Mouse (Mus musculus): Measurements from ENCODE around the gene Ttll1. TPM values are rescaled to one million over a fixed set of nuclear protein-coding genes. Genes with fewer than 3 reads are reported as not detected.

Ttll1 gene
- polyA plus RNA-seq, 1 experiment from 2014 or later, result 23.9 TPM

- no peak for ATAC-seq (replicated peaks; ENCODE audit: extremely low read depth, insufficient read depth, low FRiP score)
- H3K9ac ChIP-seq (ENCODE audit: low read length), result peak overlapping the region; percentile 88
- 1% methylated on average over 26 of the region's 26 CpGs for WGBS
- no peaks in the 10 kb centered on the region for H3K9me3 ChIP-seq (replicated peaks; ENCODE audit: control insufficient read depth, low read length)
- peak overlapping the region; percentile 93 for H3K4me2 ChIP-seq (ENCODE audit: low read depth, low read length)
- peak overlapping the region; percentile 85 for H3K4me3 ChIP-seq (ENCODE audit: low read length)
- no peaks in the 10 kb centered on the region for H3K27me3 ChIP-seq (ENCODE audit: control insufficient read depth, insufficient read depth, low read length)
- peaks cover 78% of the 10 kb centered on the region for H3K4me1 ChIP-seq (ENCODE audit: control insufficient read depth, insufficient read depth, low read length)
- H3K36me3 ChIP-seq (ENCODE audit: control insufficient read depth, insufficient read depth), result 0 out of 2 replicates have a peak, but pooled peaks cover 1% of the 10 kb centered on the region
- peak overlapping the region; percentile 68 for H3K27ac ChIP-seq (ENCODE audit: low read length)
These were observed 16.4 kb upstream of the Ttll1 start for GRCm38 (mm10) chr15:83527092-83527437.

GRCm38 (mm10) chr15:83526424-83527091, 15.9 kb upstream of the Ttll1 start, which contains the start of gene Bik:
Bik (plus strand) TSS chr15:83526862.
- no peaks in the 10 kb centered on the region for H3K9me3 ChIP-seq (replicated peaks; ENCODE audit: control insufficient read depth, low read length)
- peak; percentile 53 for ATAC-seq (replicated peaks; ENCODE audit: extremely low read depth, insufficient read depth, low FRiP score)
- no peaks in the 10 kb centered on the region for H3K36me3 ChIP-seq (ENCODE audit: control insufficient read depth, insufficient read depth)
- H3K27ac ChIP-seq (ENCODE audit: low read length), result peak within 1 kb of the TSS; percentile 68
- H3K4me2 ChIP-seq (ENCODE audit: low read depth, low read length), result peak within 1 kb of the TSS; percentile 93
- H3K27me3 ChIP-seq (ENCODE audit: control insufficient read depth, insufficient read depth, low read length), result no peaks in the 10 kb centered on the region
- peak within 1 kb of the TSS; percentile 85 for H3K4me3 ChIP-seq (ENCODE audit: low read length)
- H3K9ac ChIP-seq (ENCODE audit: low read length), result peak within 1 kb of the TSS; percentile 88
- WGBS, result under 1% methylated on average over 45 of the region's 45 CpGs
- H3K4me1 ChIP-seq (ENCODE audit: control insufficient read depth, insufficient read depth, low read length), result peaks cover 82% of the 10 kb centered on the region

DNA sequence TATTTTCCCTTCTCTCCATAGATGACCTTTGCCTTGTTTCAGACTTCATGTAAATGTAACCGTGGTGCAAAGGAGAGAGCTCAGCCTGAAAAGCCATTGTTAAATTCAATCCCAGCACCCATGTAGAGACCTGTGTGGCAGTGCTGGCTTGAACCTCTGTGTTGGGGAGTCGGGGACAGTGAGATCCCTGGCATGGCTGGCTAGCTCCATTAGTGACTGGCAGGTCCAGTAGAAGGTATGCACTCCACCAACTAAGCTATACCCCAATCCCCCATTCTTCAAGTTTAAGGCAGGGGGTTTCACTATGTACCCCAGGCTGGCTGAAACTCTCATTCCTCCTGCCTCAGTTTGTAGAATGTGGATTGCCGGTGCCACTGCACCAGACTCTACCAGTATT, 13.6 kb upstream of the Ttll1 start:
- H3K4me2 ChIP-seq (ENCODE audit: low read depth, low read length), result peak overlapping the region; percentile 93
- 62% methylated on average over 3 of the region's 3 CpGs for WGBS
- no peaks in the 10 kb centered on the region for H3K36me3 ChIP-seq (ENCODE audit: control insufficient read depth, insufficient read depth)
- peaks cover 65% of the 10 kb centered on the region for H3K4me1 ChIP-seq (ENCODE audit: control insufficient read depth, insufficient read depth, low read length)
- H3K4me3 ChIP-seq (ENCODE audit: low read length), result peak overlapping the region; percentile 25
- H3K9ac ChIP-seq (ENCODE audit: low read length), result peak overlapping the region; percentile 61
- peak overlapping the region; percentile 93 for H3K27ac ChIP-seq (ENCODE audit: low read length)
- no peaks in the 10 kb centered on the region for H3K9me3 ChIP-seq (replicated peaks; ENCODE audit: control insufficient read depth, low read length)
- no peaks in the 10 kb centered on the region for H3K27me3 ChIP-seq (ENCODE audit: control insufficient read depth, insufficient read depth, low read length)
- no peak for ATAC-seq (replicated peaks; ENCODE audit: extremely low read depth, insufficient read depth, low FRiP score)

- ATAC-seq (replicated peaks; ENCODE audit: extremely low read depth, insufficient read depth, low FRiP score), result peak; percentile 82
- no peaks in the 10 kb centered on the region for H3K27me3 ChIP-seq (ENCODE audit: control insufficient read depth, insufficient read depth, low read length)
- H3K9me3 ChIP-seq (replicated peaks; ENCODE audit: control insufficient read depth, low read length), result no peaks in the 10 kb centered on the region
- H3K4me3 ChIP-seq (ENCODE audit: low read length), result peak overlapping the region; percentile 25
- no peaks in the 10 kb centered on the region for H3K36me3 ChIP-seq (ENCODE audit: control insufficient read depth, insufficient read depth)
- peak overlapping the region; percentile 61 for H3K9ac ChIP-seq (ENCODE audit: low read length)
- H3K4me1 ChIP-seq (ENCODE audit: control insufficient read depth, insufficient read depth, low read length), result peaks cover 62% of the 10 kb centered on the region
- peak overlapping the region; percentile 93 for H3K27ac ChIP-seq (ENCODE audit: low read length)
- 23% methylated on average over 14 of the region's 14 CpGs for WGBS
- H3K4me2 ChIP-seq (ENCODE audit: low read depth, low read length), result peak overlapping the region; percentile 93
These were observed 13.1 kb upstream of the Ttll1 start for GRCm38 (mm10) chr15:83523638-83524332.

GRCm38 (mm10) chr15:83523196-83523595, 12.5 kb upstream of the Ttll1 start:
- H3K4me3 ChIP-seq (ENCODE audit: low read length), result 0 out of 2 replicates have a peak overlapping the region, but pooled peaks have one; percentile 3
- no peaks in the 10 kb centered on the region for H3K36me3 ChIP-seq (ENCODE audit: control insufficient read depth, insufficient read depth)
- H3K27ac ChIP-seq (ENCODE audit: low read length), result peak overlapping the region; percentile 93
- WGBS, result 11% methylated on average over 7 of the region's 7 CpGs
- H3K4me2 ChIP-seq (ENCODE audit: low read depth, low read length), result peak overlapping the region; percentile 93; the same call in 1 of the 2 replicates
- peak overlapping the region; percentile 47; the same call in 1 of the 2 replicates for H3K9ac ChIP-seq (ENCODE audit: low read length)
- H3K9me3 ChIP-seq (replicated peaks; ENCODE audit: control insufficient read depth, low read length), result no peaks in the 10 kb centered on the region
- H3K27me3 ChIP-seq (ENCODE audit: control insufficient read depth, insufficient read depth, low read length), result no peaks in the 10 kb centered on the region
- peak; percentile 46 for ATAC-seq (replicated peaks; ENCODE audit: extremely low read depth, insufficient read depth, low FRiP score)
- peaks cover 62% of the 10 kb centered on the region for H3K4me1 ChIP-seq (ENCODE audit: control insufficient read depth, insufficient read depth, low read length)

- no peak for ATAC-seq (replicated peaks; ENCODE audit: extremely low read depth, insufficient read depth, low FRiP score)
These were observed 10.2 kb upstream of the Ttll1 start for GRCm38 (mm10) chr15:83520861-83521382.

GRCm38 (mm10) chr15:83518215-83519048, 7.7 kb upstream of the Ttll1 start:
- ATAC-seq (replicated peaks; ENCODE audit: extremely low read depth, insufficient read depth, low FRiP score), result peak; percentile 75
- H3K27ac ChIP-seq (ENCODE audit: low read length), result no peak overlapping the region
- H3K27me3 ChIP-seq (ENCODE audit: control insufficient read depth, insufficient read depth, low read length), result no peaks in the 10 kb centered on the region
- H3K4me3 ChIP-seq (ENCODE audit: low read length), result no peak overlapping the region
- WGBS, result 27% methylated on average over 20 of the region's 20 CpGs
- no peaks in the 10 kb centered on the region for H3K36me3 ChIP-seq (ENCODE audit: control insufficient read depth, insufficient read depth)
- H3K4me2 ChIP-seq (ENCODE audit: low read depth, low read length), result peak overlapping the region; percentile 57
- no peaks in the 10 kb centered on the region for H3K9me3 ChIP-seq (replicated peaks; ENCODE audit: control insufficient read depth, low read length)
- peaks cover 21% of the 10 kb centered on the region for H3K4me1 ChIP-seq (ENCODE audit: control insufficient read depth, insufficient read depth, low read length)
- H3K9ac ChIP-seq (ENCODE audit: low read length), result peak overlapping the region; percentile 58

More at GRCm38 (mm10) chr15:83520861-83521382, 10.2 kb upstream of the Ttll1 start:
- no peak overlapping the region for H3K9ac ChIP-seq (ENCODE audit: low read length)
- 81% methylated on average over 6 of the region's 6 CpGs for WGBS
- no peak overlapping the region for H3K4me3 ChIP-seq (ENCODE audit: low read length)
- peaks cover 46% of the 10 kb centered on the region for H3K4me1 ChIP-seq (ENCODE audit: control insufficient read depth, insufficient read depth, low read length)
- no peaks in the 10 kb centered on the region for H3K36me3 ChIP-seq (ENCODE audit: control insufficient read depth, insufficient read depth)
- H3K4me2 ChIP-seq (ENCODE audit: low read depth, low read length), result no peak overlapping the region
- no peaks in the 10 kb centered on the region for H3K27me3 ChIP-seq (ENCODE audit: control insufficient read depth, insufficient read depth, low read length)
- H3K27ac ChIP-seq (ENCODE audit: low read length), result no peak overlapping the region
- H3K9me3 ChIP-seq (replicated peaks; ENCODE audit: control insufficient read depth, low read length), result no peaks in the 10 kb centered on the region

DNA sequence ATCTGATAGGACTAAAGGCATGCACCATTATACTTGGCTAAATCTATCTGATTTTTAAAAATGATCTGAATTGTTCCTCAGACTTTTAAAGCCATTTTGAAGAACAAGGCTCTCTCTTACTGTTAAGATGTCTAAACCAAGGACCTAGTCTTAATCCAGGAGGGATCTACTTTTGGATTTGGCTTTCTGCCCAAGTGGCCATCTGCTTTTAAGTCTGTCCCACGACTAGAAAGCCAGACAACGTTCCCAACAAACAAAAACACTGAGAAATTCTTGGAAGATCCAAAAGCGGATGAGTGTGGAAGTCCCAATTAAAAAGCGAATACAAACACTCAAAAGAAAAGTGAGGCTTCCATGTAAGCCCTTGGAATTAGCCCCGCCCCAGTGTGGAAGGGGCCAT, 4.3 kb upstream of the Ttll1 start:
- 56% methylated on average over 5 of the region's 5 CpGs for WGBS
- Histone ChIP-seq H3K4me3 (ENCODE audit: low read length) (no peak overlapping the region), H3K27me3 (ENCODE audit: control insufficient read depth, insufficient read depth, low read length) (no peaks in the 10 kb centered on the region), H3K36me3 (ENCODE audit: control insufficient read depth, insufficient read depth) (no peaks in the 10 kb centered on the region), H3K4me2 (ENCODE audit: low read depth, low read length) (no peak overlapping the region), H3K9ac (ENCODE audit: low read length) (no peak overlapping the region), H3K9me3 (replicated peaks; ENCODE audit: control insufficient read depth, low read length) (no peaks in the 10 kb centered on the region), H3K27ac (ENCODE audit: low read length) (no peak overlapping the region), H3K4me1 (ENCODE audit: control insufficient read depth, insufficient read depth, low read length) (peaks cover 12% of the 10 kb centered on the region)
- no peak for ATAC-seq (replicated peaks; ENCODE audit: extremely low read depth, insufficient read depth, low FRiP score)

All from heart, embryonic 16.5 days (tissue).